Mouse (Mus musculus) hindbrain, embryonic 11.5 days (tissue): ENCODE results near the gene Tacr3. TPM values are rescaled to one million over a fixed set of nuclear protein-coding genes. Genes with fewer than 3 reads are reported as not detected.

ENCODE experiments used
- ATAC-seq: fragments of 200-750 bp; cut with Nextera tagmentation; 2 replicates; pipeline ENCODE4 v1.8.0; 2017; ENCODE audit warnings: mild to moderate bottlenecking, moderate TSS enrichment, moderate library complexity; ENCODE audit not compliant: low FRiP score
- DNase-seq: peaks from one replicate; pipeline ENCODE4 v3.0.0-alpha.2; 2015; ENCODE audit warnings: low spot score
- H3K27ac ChIP-seq: fragments of 300-500 bp; sonication (generic); 2 replicates; pipeline ENCODE4 v1.5.1; 2014; ENCODE audit warnings: mild to moderate bottlenecking, low read depth, low read length
- H3K27me3 ChIP-seq: fragments of 300-500 bp; sonication (generic); 2 replicates; pipeline ENCODE4 v1.6.1; 2014; ENCODE audit warnings: mild to moderate bottlenecking, low read length, moderate library complexity, mixed read lengths; ENCODE audit not compliant: control insufficient read depth, insufficient read depth
- H3K36me3 ChIP-seq: fragments of 300-500 bp; sonication (generic); 2 replicates; pipeline ENCODE4 v1.6.1; 2014; ENCODE audit warnings: mild to moderate bottlenecking, low read length, moderate library complexity, mixed read lengths; ENCODE audit not compliant: control insufficient read depth, insufficient read depth
- H3K4me1 ChIP-seq: fragments of 300-500 bp; sonication (generic); replicated peaks from 2 replicates; pipeline ENCODE4 v1.6.1; 2014; ENCODE audit warnings: low read length, mixed read lengths; ENCODE audit not compliant: control insufficient read depth, insufficient read depth
- H3K4me2 ChIP-seq: fragments of 300-500 bp; sonication (generic); replicated peaks from 2 replicates; pipeline ENCODE4 v1.6.1; 2014; ENCODE audit warnings: mild to moderate bottlenecking, low read depth, low read length
- H3K4me3 ChIP-seq: fragments of 300-500 bp; sonication (generic); 2 replicates; pipeline ENCODE4 v1.5.1; 2014; ENCODE audit warnings: low read depth, low read length
- H3K9ac ChIP-seq: fragments of 300-500 bp; sonication (generic); 2 replicates; pipeline ENCODE4 v1.6.1; 2014; ENCODE audit warnings: low read depth, low read length
- H3K9me3 ChIP-seq: fragments of 300-500 bp; sonication (generic); 2 replicates; pipeline ENCODE4 v1.6.1; 2016; ENCODE audit warnings: low read length; ENCODE audit not compliant: control insufficient read depth
- WGBS: fragments of 180-500 bp; shearing (Covaris S2); extraction: QIAGEN DNeasy Blood & Tissue Kit; methylation state at CpG from one replicate; pipeline ENCODE4 v1.1.7; 2014; 5-methylcytosine and 5-hydroxymethylcytosine counted together
- polyA plus RNA-seq: library from polyadenylated mRNA; unstranded; fragments of >200 nt; fragmentation: Nextera tagmentation; extraction: Ambion mirVana; gene quantifications from 2 replicates; pipeline ENCODE4 v1.2.1, GENCODE M21; 2014

The Tacr3 gene
- polyA plus RNA-seq, 1 experiment from 2014 or later: 1.2 TPM

- Histone ChIP-seq H3K4me3 (no peak overlapping the region), H3K9me3 (no peaks in the 10 kb centered on the region), H3K4me2 (no peak overlapping the region), H3K27ac (no peak overlapping the region), H3K9ac (no peak overlapping the region), H3K27me3 (no peaks in the 10 kb centered on the region), H3K4me1 (no peaks in the 10 kb centered on the region), H3K36me3 (no peaks in the 10 kb centered on the region)
- WGBS: 82% methylated on average over 6 of the region's 6 CpGs
- no peak for ATAC-seq
- DNase-seq: no peak
Measured at GRCm38 (mm10) chr3:134963461-134963860, 134.7 kb downstream of the Tacr3 start.

DNA sequence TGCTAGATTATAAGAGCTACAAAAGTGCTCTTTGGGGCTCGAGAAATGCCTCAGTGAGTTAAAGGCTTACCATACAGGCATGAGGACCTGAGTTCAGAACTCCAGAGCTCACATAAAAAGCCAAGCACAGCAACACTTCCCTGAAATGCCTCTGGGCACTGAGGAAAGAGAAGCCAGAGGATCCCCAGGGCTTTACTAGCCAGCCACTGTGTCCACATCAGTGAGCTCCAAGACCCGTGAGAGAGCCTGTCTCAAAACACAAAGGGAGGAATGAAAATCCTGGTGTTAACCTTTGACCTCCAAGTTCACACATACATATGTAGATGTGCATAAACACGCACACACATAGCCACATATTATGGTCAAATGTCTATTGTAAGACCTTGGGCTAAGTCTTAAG, 150.1 kb downstream of the Tacr3 start:
- 43% methylated on average over 3 of the region's 3 CpGs for WGBS
- DNase-seq (peak; percentile 2), ATAC-seq (no peak)

GRCm38 (mm10) chr3:134980140-134980539, 151.3 kb downstream of the Tacr3 start:
- DNase-seq (no peak), ATAC-seq (no peak)
- no peaks in the 10 kb centered on the region for H3K9me3 ChIP-seq
- no peak overlapping the region for H3K9ac ChIP-seq
- WGBS: 76% methylated on average over 3 of the region's 3 CpGs
- no peaks in the 10 kb centered on the region for H3K36me3 ChIP-seq
- no peak overlapping the region for H3K4me3 ChIP-seq
- H3K4me1 ChIP-seq: no peaks in the 10 kb centered on the region
- no peak overlapping the region for H3K27ac ChIP-seq
- no peaks in the 10 kb centered on the region for H3K27me3 ChIP-seq
- no peak overlapping the region for H3K4me2 ChIP-seq

More for the DNA sequence above, 150.1 kb downstream of the Tacr3 start:
- no peak overlapping the region for H3K4me2 ChIP-seq
- no peaks in the 10 kb centered on the region for H3K4me1 ChIP-seq
- no peaks in the 10 kb centered on the region for H3K9me3 ChIP-seq
- no peaks in the 10 kb centered on the region for H3K36me3 ChIP-seq
- no peak overlapping the region for H3K27ac ChIP-seq
- H3K4me3 ChIP-seq: no peak overlapping the region
- H3K27me3 ChIP-seq: no peaks in the 10 kb centered on the region
- H3K9ac ChIP-seq: no peak overlapping the region
